Mouse (Mus musculus) forebrain, embryonic 13.5 days (tissue): Measurements from ENCODE around the gene Copb1. TPM values are rescaled to one million over a fixed set of nuclear protein-coding genes. Genes with fewer than 3 reads are reported as not detected.

Experiments
- ATAC-seq: fragments of 200-750 bp; cut with Nextera tagmentation; 2 replicates; pipeline ENCODE4 v1.8.0; 2017
- H3K27ac ChIP-seq: fragments of 300-500 bp; sonication (generic); 2 replicates; pipeline ENCODE4 v1.5.1; 2015; ENCODE audit warnings: inconsistent platforms, mild to moderate bottlenecking, moderate library complexity
- H3K27me3 ChIP-seq: fragments of 300-500 bp; sonication (generic); 2 replicates; pipeline ENCODE4 v1.6.1; 2015; ENCODE audit warnings: mild to moderate bottlenecking, inconsistent platforms
- H3K36me3 ChIP-seq: fragments of 300-500 bp; sonication (generic); 2 replicates; pipeline ENCODE4 v1.6.1; 2015; ENCODE audit warnings: mild to moderate bottlenecking, inconsistent platforms; ENCODE audit not compliant: poor library complexity, severe bottlenecking
- H3K4me1 ChIP-seq: fragments of 300-500 bp; sonication (generic); 2 replicates; pipeline ENCODE4 v1.6.1; 2015; ENCODE audit warnings: inconsistent platforms
- H3K4me2 ChIP-seq: fragments of 300-500 bp; sonication (generic); 2 replicates; pipeline ENCODE4 v1.6.1; 2015; ENCODE audit warnings: inconsistent platforms, mild to moderate bottlenecking, moderate library complexity
- H3K4me3 ChIP-seq: fragments of 300-500 bp; sonication (generic); 2 replicates; pipeline ENCODE4 v1.5.1; 2015; ENCODE audit warnings: mild to moderate bottlenecking, inconsistent platforms
- H3K9ac ChIP-seq: fragments of 300-500 bp; sonication (generic); 2 replicates; pipeline ENCODE4 v1.6.1; 2015; ENCODE audit warnings: mild to moderate bottlenecking, inconsistent platforms
- H3K9me3 ChIP-seq: fragments of 300-500 bp; sonication (generic); replicated peaks from 2 replicates; pipeline ENCODE4 v1.6.1; 2016; ENCODE audit warnings: inconsistent platforms
- WGBS: fragments of 180-500 bp; shearing (Covaris S2); methylation state at CpG from one replicate; pipeline ENCODE4 v1.1.7; 2015; 5-methylcytosine and 5-hydroxymethylcytosine counted together
- polyA plus RNA-seq: library from polyadenylated mRNA; unstranded; fragments of >200 nt; fragmentation: Nextera tagmentation; extraction: Ambion mirVana; gene quantifications from 2 replicates; pipeline ENCODE4 v1.2.1, GENCODE M21; 2015

Gene Copb1
- polyA plus RNA-seq, result 84.1 and 94.3 TPM in 2 replicates

- H3K4me3 ChIP-seq, result peak within 1 kb of the TSS; percentile 98
- peak; percentile 99 for ATAC-seq
- peak within 1 kb of the TSS; percentile 76 for H3K4me2 ChIP-seq
- peaks cover 29% of the 10 kb centered on the region for H3K36me3 ChIP-seq
- H3K9me3 ChIP-seq, result no peaks in the 10 kb centered on the region
- peak within 1 kb of the TSS; percentile 48; the same call in 1 of the 2 replicates for H3K27ac ChIP-seq
- peak within 1 kb of the TSS; percentile 94 for H3K9ac ChIP-seq
- no peaks in the 10 kb centered on the region for H3K27me3 ChIP-seq
- H3K4me1 ChIP-seq, result peaks cover 4% of the 10 kb centered on the region
- WGBS, result 2% methylated on average over 66 of the region's 75 CpGs
These were observed at the start of gene Copb1 for GRCm38 (mm10) chr7:114253885-114254833. Gene Copb1, minus strand, starts transcription at chr7:114254711.

- ATAC-seq, result no peak
These were observed 46.8 kb upstream of the Copb1 start for GRCm38 (mm10) chr7:114301293-114301782.

DNA sequence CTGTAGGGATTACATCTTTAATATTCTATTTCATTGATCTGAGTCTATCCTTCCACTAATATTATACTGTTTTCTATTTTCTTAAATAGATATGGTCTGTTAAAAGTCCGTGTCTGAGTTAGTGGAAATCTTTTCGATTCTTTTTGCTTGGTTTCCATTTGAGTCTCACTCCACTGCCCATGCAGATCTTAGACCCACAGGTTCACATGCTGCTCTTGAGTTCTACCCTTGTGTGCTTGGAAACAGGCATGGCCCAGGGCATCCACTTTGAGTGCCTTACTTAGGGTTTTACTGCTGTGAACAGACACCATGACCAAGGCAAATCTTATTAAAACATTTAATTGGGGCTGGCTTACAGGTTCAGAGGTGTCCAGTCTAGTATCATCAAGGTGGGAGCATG is 46.3 kb upstream of the Copb1 start:
- Histone ChIP-seq H3K4me1 (no peaks in the 10 kb centered on the region), H3K27ac (no peak overlapping the region), H3K27me3 (no peaks in the 10 kb centered on the region), H3K36me3 (no peaks in the 10 kb centered on the region), H3K9me3 (no peaks in the 10 kb centered on the region), H3K4me3 (no peak overlapping the region), H3K4me2 (no peak overlapping the region), H3K9ac (no peak overlapping the region)
- 91% methylated on average over 2 of the region's 2 CpGs for WGBS
- ATAC-seq, result no peak

More at GRCm38 (mm10) chr7:114301293-114301782, 46.8 kb upstream of the Copb1 start:
- Histone ChIP-seq H3K4me3 (no peak overlapping the region), H3K4me1 (no peaks in the 10 kb centered on the region), H3K9ac (no peak overlapping the region), H3K9me3 (no peaks in the 10 kb centered on the region), H3K4me2 (no peak overlapping the region), H3K27ac (no peak overlapping the region), H3K36me3 (no peaks in the 10 kb centered on the region), H3K27me3 (0 out of 2 replicates have a peak, but pooled peaks cover 2% of the 10 kb centered on the region)
- 82% methylated on average over 4 of the region's 4 CpGs for WGBS

DNA sequence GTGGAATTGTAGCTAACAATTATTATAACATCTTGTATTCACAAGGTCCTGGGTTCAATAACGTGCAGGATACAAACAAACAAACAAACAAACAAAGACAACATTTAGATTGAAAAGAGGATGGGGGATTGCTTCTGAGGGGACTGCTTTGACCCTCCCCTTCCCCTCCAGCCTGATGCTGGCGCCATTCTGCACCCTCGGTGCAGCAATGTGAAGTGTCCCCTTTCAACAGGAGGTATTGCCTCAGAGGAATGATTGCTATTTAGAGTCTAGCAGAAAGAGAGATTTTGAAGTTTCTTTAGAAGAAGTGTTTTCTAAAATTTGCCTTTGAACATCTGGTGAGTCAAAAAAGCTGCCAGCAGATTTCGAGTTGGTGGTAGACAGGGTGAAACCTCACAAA is 44.7 kb upstream of the Copb1 start:
- H3K4me3 ChIP-seq, result no peak overlapping the region
- H3K27me3 ChIP-seq, result no peaks in the 10 kb centered on the region
- no peak for ATAC-seq
- H3K36me3 ChIP-seq, result no peaks in the 10 kb centered on the region
- no peak overlapping the region for H3K4me2 ChIP-seq
- no peaks in the 10 kb centered on the region for H3K4me1 ChIP-seq
- 61% methylated on average over 4 of the region's 4 CpGs for WGBS
- no peak overlapping the region for H3K27ac ChIP-seq
- no peaks in the 10 kb centered on the region for H3K9me3 ChIP-seq
- no peak overlapping the region for H3K9ac ChIP-seq

- Histone ChIP-seq H3K4me3 (no peak overlapping the region), H3K9me3 (no peaks in the 10 kb centered on the region), H3K9ac (no peak overlapping the region), H3K36me3 (no peaks in the 10 kb centered on the region), H3K4me2 (no peak overlapping the region), H3K4me1 (peaks cover 8% of the 10 kb centered on the region), H3K27me3 (no peaks in the 10 kb centered on the region), H3K27ac (no peak overlapping the region)
- WGBS, result 84% methylated on average over 5 of the region's 5 CpGs
- ATAC-seq, result no peak
These were observed 40.2 kb upstream of the Copb1 start for GRCm38 (mm10) chr7:114294698-114295097.

- no peaks in the 10 kb centered on the region for H3K9me3 ChIP-seq
- no peak overlapping the region for H3K4me2 ChIP-seq
- no peak overlapping the region for H3K4me3 ChIP-seq
- no peak overlapping the region for H3K27ac ChIP-seq
- ATAC-seq, result no peak
- no peaks in the 10 kb centered on the region for H3K36me3 ChIP-seq
- no peak overlapping the region for H3K9ac ChIP-seq
- no peaks in the 10 kb centered on the region for H3K27me3 ChIP-seq
- H3K4me1 ChIP-seq, result peaks cover 8% of the 10 kb centered on the region
- 87% methylated on average over 5 of the region's 5 CpGs for WGBS
These were observed 39.4 kb upstream of the Copb1 start for GRCm38 (mm10) chr7:114293903-114294302.

GRCm38 (mm10) chr7:114292501-114292971 is 38.0 kb upstream of the Copb1 start:
- Histone ChIP-seq H3K4me1 (peaks cover 8% of the 10 kb centered on the region), H3K9me3 (no peaks in the 10 kb centered on the region), H3K4me3 (peak overlapping the region; percentile 23; the same call in 1 of the 2 replicates), H3K27ac (no peak overlapping the region), H3K36me3 (no peaks in the 10 kb centered on the region), H3K9ac (peak overlapping the region; percentile 43), H3K4me2 (peak overlapping the region; percentile 52), H3K27me3 (no peaks in the 10 kb centered on the region)
- WGBS, result 13% methylated on average over 12 of the region's 12 CpGs
- 0 out of 2 replicates have a peak, but pooled peaks have one; percentile 57 for ATAC-seq

DNA sequence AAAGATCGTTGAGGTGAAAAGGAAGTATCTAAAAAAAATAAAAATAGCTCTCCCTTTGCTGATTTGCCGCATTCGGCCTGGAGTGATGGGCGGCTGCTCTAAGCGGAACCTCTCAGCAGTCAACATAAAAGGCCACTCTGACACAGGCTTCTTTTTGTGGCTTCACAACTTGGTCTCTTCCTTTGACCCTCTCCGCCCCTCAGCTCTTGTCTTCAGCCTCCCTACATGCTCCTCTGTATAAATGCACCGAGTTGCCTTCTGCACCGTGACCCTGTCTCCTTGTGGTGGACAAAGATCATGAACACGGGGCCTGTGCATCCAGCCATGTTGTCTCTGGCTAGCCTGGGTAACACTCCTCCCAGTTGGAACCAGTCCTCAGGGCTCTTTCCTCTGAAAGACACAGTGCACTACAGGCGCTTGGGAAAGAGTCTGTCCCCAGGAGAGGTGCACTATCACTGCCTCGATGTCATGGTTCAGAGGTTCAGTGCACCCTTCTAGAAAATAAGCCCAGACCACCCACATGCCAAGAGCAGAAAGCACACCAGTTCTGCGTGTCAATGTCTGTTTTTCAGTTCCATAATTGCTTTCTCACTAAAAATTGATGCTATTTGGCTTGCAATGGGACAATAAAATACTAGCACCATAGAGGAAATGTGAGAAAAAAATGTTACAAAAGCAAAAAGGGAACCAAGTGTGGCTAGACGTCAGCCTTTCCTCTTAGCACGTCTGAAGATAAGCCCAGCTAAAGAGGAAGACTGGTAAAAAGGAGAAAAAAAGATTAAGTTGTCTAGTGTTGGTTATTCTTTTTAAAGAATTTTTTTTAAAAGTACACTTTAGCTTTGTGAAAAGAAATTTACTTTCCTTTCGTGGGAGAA is 37.2 kb upstream of the Copb1 start:
- H3K9ac ChIP-seq, result no peak overlapping the region
- H3K4me2 ChIP-seq, result no peak overlapping the region
- H3K36me3 ChIP-seq, result no peaks in the 10 kb centered on the region
- WGBS, result 42% methylated on average over 15 of the region's 15 CpGs
- ATAC-seq, result no peak
- no peak overlapping the region for H3K27ac ChIP-seq
- no peaks in the 10 kb centered on the region for H3K27me3 ChIP-seq
- H3K4me3 ChIP-seq, result no peak overlapping the region
- peaks cover 8% of the 10 kb centered on the region for H3K4me1 ChIP-seq
- no peaks in the 10 kb centered on the region for H3K9me3 ChIP-seq

DNA sequence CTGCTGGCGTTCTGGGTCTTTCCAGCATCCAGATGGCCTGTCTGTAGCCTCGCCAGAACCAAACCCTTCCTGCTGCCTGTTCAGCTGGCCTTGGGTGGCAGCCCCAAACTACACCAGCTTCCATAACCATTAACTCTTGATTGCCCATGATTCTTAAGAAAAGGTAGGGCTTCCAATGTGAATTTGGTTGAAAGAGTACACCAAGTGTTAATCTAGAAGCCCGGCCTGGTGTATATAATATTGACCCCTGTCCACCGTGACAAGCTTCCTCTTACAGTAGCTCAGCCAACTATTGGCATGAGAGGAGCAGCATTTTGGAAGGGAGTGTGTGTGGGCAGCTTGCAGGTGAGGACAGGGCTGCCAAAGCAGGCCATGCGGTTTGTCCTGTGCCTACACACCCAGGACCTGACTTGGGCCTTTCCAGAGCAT is 35.6 kb upstream of the Copb1 start:
- H3K4me3 ChIP-seq, result no peak overlapping the region
- H3K4me2 ChIP-seq, result no peak overlapping the region
- no peak for ATAC-seq
- H3K9me3 ChIP-seq, result no peaks in the 10 kb centered on the region
- 65% methylated on average over 5 of the region's 5 CpGs for WGBS
- no peak overlapping the region for H3K27ac ChIP-seq
- H3K9ac ChIP-seq, result no peak overlapping the region
- H3K27me3 ChIP-seq, result no peaks in the 10 kb centered on the region
- H3K36me3 ChIP-seq, result no peaks in the 10 kb centered on the region
- H3K4me1 ChIP-seq, result peaks cover 8% of the 10 kb centered on the region

- H3K9ac ChIP-seq, result no peak overlapping the region
- no peaks in the 10 kb centered on the region for H3K36me3 ChIP-seq
- WGBS, result 94% methylated on average over 14 of the region's 14 CpGs
- no peak overlapping the region for H3K4me2 ChIP-seq
- ATAC-seq, result no peak
- H3K4me1 ChIP-seq, result no peaks in the 10 kb centered on the region
- H3K9me3 ChIP-seq, result no peaks in the 10 kb centered on the region
- H3K4me3 ChIP-seq, result no peak overlapping the region
- no peaks in the 10 kb centered on the region for H3K27me3 ChIP-seq
- H3K27ac ChIP-seq, result no peak overlapping the region
These were observed 29.9 kb upstream of the Copb1 start for GRCm38 (mm10) chr7:114284296-114284910.

GRCm38 (mm10) chr7:114283006-114283405 is 28.5 kb upstream of the Copb1 start:
- ATAC-seq, result no peak

More at GRCm38 (mm10) chr7:114283006-114283405, 28.5 kb upstream of the Copb1 start:
- 78% methylated on average over 9 of the region's 9 CpGs for WGBS
- Histone ChIP-seq H3K4me1 (no peaks in the 10 kb centered on the region), H3K36me3 (no peaks in the 10 kb centered on the region), H3K9me3 (no peaks in the 10 kb centered on the region), H3K4me3 (no peak overlapping the region), H3K27me3 (no peaks in the 10 kb centered on the region), H3K4me2 (no peak overlapping the region), H3K9ac (no peak overlapping the region), H3K27ac (no peak overlapping the region)
